Mouse (Mus musculus) gastrocnemius, postnatal 36 days (tissue): ENCODE results near the gene Lrmda. TPM values are rescaled to one million over a fixed set of nuclear protein-coding genes. Genes with fewer than 3 reads are reported as not detected.

Source experiments
- DNase-seq, 2 experiments: peaks; one replicate each; pipeline ENCODE4 v3.0.0; 2022
- intact Hi-C: fragments of 180-260 bp; cut with DNase I; formaldehyde crosslinking; loops from one replicate; pipeline ENCODE4 v1.15.1; 2025
- total RNA-seq, 2 experiments: library from RNA; stranded (reverse); gene quantifications; 2 replicates each; pipeline ENCODE4 v1.2.3; 2021

Lrmda gene
- total RNA-seq, 2 experiments from 2014 or later, result 1.7 to 2.8 TPM

- no peak for DNase-seq
- intact Hi-C loops, result no loop called here
These were observed 702.3 kb downstream of the Lrmda start for GRCm38 (mm10) chr14:22721845-22722244.

DNA sequence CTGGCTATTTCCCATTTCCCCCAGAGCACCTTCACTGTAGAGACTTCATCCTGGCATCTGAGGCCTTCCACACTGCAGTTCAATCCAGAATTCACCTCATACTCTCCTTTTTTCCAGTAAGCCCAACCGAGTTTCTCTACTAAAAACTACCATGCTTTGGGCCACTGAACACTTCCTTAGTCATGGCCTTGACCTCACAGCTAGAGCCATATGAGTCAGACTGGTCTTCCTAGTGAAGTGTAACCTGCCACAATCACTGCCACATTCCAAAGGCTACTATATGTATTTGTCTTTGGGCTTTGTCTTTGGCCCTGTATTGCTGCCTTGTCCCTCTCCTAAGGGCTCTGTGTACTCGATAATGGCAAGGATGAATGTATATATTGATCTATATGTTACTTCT is 708.0 kb downstream of the Lrmda start:
- intact Hi-C loops, result no loop called here

DNA sequence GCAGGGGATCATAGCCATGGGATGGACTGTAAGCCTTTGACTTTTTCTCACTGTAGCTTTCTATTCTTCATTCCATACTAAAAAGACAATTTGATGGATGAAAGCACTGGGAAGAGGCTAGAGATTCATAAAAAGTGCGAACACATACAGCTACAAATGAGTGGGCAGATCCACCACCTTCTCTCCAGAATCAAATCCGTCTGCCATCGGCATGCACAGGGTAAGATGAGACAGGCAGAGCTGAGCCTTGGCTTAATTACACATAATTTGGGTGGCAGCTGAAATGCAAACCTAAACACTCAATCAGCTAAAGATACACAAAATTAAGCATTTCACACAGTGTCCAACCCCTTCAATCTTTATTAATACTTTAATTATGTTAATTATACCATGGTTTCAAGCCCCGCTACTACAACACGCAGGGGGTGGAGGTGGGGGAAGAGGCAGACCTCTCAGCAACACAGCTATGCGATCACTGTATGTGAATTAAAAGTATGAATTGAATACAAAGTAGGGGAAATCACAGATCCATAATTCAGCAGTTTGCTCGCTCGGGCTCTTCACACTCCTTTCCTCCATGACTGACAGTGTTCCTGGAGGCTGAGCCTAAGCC is 709.2 kb downstream of the Lrmda start:
- DNase-seq, result no peak
- intact Hi-C loops, result no loop called here

More for the DNA sequence above, 708.0 kb downstream of the Lrmda start:
- no peak for DNase-seq

GRCm38 (mm10) chr14:22738603-22739002 is 719.1 kb downstream of the Lrmda start:
- no peak for DNase-seq
- intact Hi-C loops, result no loop called here

GRCm38 (mm10) chr14:22742527-22742926 is 723.0 kb downstream of the Lrmda start:
- intact Hi-C loops, result no loop called here
- DNase-seq, result no peak

GRCm38 (mm10) chr14:22743264-22743663 is 723.8 kb downstream of the Lrmda start:
- intact Hi-C loops, result no loop called here
- no peak for DNase-seq

DNA sequence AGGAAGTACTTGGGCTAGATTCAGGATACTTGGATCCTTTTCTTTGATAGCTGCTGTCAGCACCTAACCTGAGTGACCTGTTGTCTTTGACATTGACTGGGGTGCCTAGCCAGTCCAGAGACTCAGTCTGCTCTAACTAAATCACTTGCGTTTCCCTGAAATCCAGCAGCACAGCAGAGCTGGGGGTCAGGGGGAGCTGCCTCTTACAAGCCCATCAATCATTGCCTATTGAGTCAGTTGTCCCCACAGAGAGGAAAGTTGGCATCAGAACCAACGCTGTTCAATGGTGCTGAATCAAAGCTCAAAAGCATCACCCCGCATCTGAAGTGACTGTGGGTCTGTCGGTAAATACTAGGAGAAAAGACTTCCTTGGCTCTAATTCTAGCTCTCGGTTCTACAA is 725.2 kb downstream of the Lrmda start:
- no peak for DNase-seq

GRCm38 (mm10) chr14:22745263-22745881 is 725.9 kb downstream of the Lrmda start:
- intact Hi-C loops, result no loop called here
- no peak for DNase-seq

More for the DNA sequence above, 725.2 kb downstream of the Lrmda start:
- intact Hi-C loops, result no loop called here

DNA sequence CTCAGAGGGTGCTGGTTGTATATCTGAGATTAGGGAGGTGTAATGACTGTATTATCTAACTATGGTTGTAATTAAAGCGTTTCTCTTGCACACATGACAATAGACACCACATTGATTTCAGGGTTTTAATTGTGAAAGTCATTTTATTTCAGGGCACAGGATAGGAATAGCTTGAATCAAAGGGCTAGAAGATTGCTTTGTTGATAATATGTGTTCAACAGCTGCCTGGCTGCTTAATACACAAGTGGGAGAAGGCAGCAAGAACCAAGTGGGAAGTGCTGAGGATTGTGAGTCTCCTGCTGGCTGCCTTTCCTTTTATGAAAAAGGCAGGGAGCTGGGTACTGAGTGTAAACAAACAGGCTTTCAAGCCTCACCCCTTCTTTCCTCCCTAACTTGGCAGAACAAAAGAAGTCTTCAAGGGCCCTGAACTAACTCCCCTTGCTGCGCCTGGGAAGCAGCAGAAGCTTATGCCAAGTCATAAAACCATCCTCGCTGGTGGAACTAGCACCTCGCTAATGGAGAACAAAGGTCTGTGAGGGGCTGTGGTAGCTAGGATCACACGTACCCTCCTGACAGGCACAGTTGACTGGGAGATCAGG is 726.5 kb downstream of the Lrmda start:
- intact Hi-C loops, result no loop called here
- DNase-seq, result no peak

DNA sequence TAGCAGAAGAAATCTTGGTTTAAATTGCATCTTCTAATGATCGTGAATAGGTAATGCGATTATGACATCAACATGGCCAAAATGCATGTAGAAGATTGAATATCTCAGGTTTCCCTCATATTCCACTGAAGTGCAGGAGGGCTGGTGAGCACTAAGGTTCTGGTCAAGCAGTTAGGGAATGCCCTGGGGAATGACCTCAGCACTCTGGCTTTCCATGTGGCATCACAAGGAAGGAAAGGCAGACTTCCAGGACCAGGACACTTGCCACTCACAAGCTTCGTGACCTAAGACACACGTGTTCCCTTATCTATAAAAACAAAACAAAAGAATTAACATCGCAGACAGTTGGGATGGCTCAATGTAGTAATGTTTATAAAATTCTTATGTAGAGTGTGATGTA is 728.3 kb downstream of the Lrmda start:
- intact Hi-C loops, result no loop called here
- DNase-seq, result no peak

- intact Hi-C loops, result no loop called here
- DNase-seq, result no peak
These were observed 730.9 kb downstream of the Lrmda start for GRCm38 (mm10) chr14:22750409-22750808.

DNA sequence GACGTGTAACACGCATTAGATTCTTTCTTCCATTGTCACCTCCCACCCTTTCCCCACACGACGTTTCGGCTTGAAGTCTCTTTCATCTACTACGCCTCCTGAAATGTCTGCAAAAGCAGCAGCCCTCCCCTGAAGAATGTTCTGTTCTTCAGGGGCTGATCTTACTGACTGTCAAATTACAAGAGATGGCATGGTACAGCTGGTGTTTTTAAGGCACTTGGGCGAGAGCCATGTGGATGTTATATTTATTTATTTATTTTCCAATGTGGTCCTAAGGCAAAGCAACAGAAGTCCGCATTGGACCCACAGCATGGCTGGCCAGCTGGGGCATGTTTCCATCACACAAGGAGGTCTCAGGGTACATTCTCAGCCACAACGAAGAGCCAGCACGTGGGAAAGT is 731.8 kb downstream of the Lrmda start:
- intact Hi-C loops, result no loop called here
- DNase-seq, result no peak

DNA sequence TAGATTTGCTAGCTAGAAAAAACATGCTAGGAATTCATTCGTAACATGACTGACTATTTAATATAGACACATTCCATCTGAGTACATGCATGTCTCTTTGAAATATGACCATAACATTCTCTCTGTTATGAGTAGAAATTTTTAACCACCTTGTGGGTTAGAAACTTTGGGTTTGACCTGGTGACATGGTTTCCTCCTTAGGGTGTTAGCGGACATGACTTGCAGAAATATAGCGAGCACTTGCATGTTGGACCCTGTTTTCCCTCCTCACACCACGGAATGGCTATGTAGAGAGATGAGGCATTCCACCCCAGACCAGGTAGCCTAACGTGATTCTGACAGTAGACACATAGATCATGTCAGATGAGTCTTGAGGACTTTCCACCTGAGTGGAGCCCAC is 735.1 kb downstream of the Lrmda start:
- DNase-seq, result no peak
- intact Hi-C loops, result no loop called here

DNA sequence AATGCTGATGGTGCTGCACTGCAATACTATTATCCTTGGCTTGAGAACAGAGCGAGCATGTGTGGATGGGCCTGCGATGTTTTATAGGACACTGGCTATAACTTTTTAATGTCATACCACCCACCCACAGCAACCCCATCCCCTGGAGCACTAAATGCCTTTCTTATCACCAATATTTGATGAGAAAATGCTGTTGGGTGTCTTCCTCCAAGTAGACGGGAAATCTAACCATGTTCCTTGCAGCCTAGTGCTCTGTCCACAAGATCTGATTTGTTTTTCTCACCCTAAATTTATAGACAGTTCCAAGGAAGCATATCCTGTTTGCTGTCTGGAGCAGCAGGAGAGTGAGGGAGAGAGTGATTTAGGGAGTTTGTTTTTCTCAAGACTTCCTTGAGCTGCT is 738.0 kb downstream of the Lrmda start:
- intact Hi-C loops, result no loop called here
- DNase-seq, result no peak

- intact Hi-C loops, result no loop called here
- DNase-seq, result no peak
These were observed 739.7 kb downstream of the Lrmda start for GRCm38 (mm10) chr14:22759216-22759615.

GRCm38 (mm10) chr14:22759673-22760072 is 740.2 kb downstream of the Lrmda start:
- intact Hi-C loops, result no loop called here
- no peak for DNase-seq

DNA sequence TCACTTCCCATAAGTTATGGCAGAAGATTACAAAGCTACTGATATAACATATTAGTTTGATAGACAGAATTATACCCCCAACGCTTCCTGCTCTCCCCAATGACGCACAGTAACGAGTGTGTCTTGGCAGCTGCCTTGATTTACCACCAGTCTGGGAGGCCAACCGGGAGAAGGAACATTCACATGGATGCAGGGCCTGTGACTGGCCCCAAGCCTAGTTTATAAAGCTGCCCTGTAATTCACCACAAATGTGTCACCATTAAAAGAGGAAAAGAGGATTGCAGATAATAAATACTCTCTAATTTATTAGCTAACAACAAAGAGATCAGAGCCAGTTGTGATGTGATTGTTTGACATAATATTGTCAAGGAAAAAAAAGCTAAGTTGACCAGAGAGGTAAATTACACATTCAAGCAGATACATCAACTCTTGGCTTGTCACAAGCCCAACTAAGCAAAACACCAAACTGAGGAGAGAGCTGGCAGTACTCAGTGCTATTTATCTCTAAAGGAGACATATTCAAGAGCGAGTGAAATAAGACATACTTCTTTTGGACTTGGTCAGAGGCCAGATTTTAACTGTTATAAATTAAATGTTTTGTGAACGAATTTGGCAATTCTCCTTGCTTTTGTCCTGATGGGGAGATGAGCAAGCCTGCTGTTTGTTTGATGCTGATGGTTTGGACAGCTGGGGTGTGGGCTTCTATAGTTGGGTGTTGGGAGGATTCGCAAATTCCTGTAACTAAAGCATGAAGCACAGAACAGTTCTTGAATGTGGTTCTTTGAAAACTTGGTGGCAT is 740.9 kb downstream of the Lrmda start:
- intact Hi-C loops, result no loop called here
- DNase-seq, result no peak

DNA sequence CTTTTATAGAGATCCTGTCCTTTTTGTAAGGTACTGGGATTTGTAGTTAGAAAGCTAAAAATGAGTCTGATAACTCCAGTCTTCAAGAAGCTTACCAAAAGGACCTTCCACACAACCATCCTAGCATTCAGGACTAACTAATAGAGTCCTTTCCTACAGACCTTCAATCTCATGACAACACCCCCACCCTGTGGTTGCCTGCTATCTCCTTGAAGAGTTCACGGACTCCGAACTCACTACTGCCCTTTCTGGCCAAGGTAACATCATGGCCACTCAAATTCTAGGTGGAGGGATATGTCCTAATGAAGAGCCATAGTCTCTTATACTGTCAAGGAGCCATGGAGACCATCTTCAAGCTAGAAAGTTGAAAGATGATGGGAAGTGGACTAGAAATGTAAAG is 762.2 kb downstream of the Lrmda start:
- DNase-seq, result peak in 1 of 2 experiments; percentile 21
- intact Hi-C loops, result loop anchor here (5.0 kb wide), 1 partner anchor 794 kb away; the partner anchor contains the start of gene Zfp503

- intact Hi-C loops, result loop anchor here (5.0 kb wide), 1 partner anchor 795 kb away; the partner anchor contains the start of gene Zfp503
- no peak for DNase-seq
These were observed 762.9 kb downstream of the Lrmda start for GRCm38 (mm10) chr14:22782365-22782764.

DNA sequence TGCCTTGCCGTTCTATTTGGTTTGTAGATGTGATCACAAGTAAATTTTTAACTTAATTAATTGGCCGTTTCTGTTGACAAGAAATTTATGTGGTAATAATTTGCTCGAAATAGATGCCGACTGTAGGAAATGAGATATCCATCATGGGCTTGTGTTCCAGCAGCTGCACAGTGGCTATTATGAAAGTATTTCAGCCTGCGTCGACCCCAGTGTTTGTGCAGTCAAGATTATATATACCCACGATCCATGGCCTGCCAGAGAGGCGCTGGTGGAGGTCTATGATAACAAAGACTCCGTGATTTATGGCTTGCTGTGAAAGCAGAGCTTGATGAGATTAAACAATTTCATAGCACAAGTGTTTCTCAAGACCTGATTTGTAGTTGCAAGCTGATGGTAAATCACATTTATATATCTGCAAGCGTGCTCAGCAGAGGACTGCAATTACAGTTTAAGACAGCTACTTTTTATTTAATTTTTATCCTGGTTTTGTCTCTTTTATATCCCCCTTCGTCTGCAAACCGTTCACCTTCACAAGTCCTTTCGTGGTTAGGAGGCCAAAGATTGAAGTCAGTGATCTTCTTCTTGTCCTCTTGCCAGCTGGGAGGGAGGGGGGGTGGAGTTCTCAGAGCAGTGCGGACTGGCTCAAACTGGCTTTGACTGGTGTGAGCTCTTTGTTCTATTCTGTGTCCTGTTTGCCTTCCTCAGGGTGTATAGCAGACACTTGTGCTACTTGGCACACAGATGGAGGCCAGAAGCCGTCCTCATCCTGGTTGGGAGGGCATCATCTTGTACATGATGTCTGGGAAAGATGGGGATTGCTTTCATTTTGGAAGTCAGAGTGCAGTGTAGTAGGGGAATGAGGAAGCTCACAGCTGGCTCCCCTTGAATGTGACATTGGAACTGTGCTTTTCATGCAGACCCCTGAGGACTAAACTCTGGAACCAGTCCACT is 764.0 kb downstream of the Lrmda start:
- DNase-seq, result peak in 1 of 2 experiments; percentile 17
- intact Hi-C loops, result loop anchor here (5.0 kb wide), 1 partner anchor 796 kb away; the partner anchor contains the start of gene Zfp503
